Mouse (Mus musculus): ENCODE measurements around the gene Fsip1. TPM values are rescaled to one million over a fixed set of nuclear protein-coding genes. Genes with fewer than 3 reads are reported as not detected.

The Fsip1 gene
- polyA plus RNA-seq, 1 experiment from 2014 or later = 0.19 TPM

DNA sequence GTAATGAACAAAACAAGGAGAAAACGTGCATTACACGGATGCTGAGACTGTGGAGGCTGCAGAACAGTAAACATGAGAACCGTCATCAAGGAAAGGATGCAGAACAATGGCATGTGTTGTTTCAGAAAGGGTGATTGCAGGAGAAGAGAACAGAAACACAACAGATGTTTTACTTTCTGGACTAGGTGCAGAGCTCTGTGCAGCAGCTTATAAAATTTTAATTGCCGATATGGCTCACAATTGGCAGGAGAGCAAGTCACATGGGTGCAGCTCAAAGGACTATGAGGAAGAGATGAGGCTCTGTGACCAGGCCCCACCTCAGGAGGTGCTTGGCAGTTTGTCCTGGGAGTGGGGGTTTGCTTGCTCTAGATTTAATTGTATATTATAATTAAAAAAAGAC, 157.7 kb downstream of the Fsip1 start:
- Histone ChIP-seq H3K9ac (no peak overlapping the region), H3K9me3 (no peaks in the 10 kb centered on the region), H3K4me3 (replicated peaks) (no peak overlapping the region), H3K36me3 (no peaks in the 10 kb centered on the region), H3K4me1 (replicated peaks) (no peaks in the 10 kb centered on the region), H3K27me3 (replicated peaks) (no peaks in the 10 kb centered on the region), H3K4me2 (replicated peaks) (no peak overlapping the region), H3K27ac (no peak overlapping the region)
- ATAC-seq = no peak
- 70% methylated on average over 4 of the region's 4 CpGs for WGBS

DNA sequence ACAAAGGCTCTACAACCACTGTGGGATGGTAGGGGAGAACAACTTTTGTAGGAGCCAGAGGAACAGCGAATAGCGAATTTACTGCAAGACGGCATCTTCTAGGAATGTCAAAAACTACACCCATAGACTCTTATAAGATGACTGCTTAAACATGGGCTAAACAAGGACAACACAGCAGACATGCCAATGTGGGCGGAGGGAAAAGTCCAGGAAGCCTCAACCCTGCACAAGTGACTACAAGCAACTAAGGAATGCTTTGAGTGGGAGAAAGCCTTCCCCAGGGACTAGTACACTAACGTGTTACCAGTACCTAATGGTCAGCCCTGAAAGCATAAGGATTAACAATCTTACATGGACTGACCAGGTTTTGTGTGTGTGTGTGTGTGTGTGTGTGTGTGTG, 165.5 kb downstream of the Fsip1 start:
- WGBS = 87% methylated on average over 5 of the region's 5 CpGs
- no peak overlapping the region for H3K27ac ChIP-seq
- H3K36me3 ChIP-seq = no peaks in the 10 kb centered on the region
- H3K4me1 ChIP-seq (replicated peaks) = no peaks in the 10 kb centered on the region
- H3K9me3 ChIP-seq = no peaks in the 10 kb centered on the region
- no peak overlapping the region for H3K9ac ChIP-seq
- no peak overlapping the region for H3K4me3 ChIP-seq (replicated peaks)
- H3K27me3 ChIP-seq (replicated peaks) = no peaks in the 10 kb centered on the region
- H3K4me2 ChIP-seq (replicated peaks) = no peak overlapping the region
- no peak for ATAC-seq

DNA sequence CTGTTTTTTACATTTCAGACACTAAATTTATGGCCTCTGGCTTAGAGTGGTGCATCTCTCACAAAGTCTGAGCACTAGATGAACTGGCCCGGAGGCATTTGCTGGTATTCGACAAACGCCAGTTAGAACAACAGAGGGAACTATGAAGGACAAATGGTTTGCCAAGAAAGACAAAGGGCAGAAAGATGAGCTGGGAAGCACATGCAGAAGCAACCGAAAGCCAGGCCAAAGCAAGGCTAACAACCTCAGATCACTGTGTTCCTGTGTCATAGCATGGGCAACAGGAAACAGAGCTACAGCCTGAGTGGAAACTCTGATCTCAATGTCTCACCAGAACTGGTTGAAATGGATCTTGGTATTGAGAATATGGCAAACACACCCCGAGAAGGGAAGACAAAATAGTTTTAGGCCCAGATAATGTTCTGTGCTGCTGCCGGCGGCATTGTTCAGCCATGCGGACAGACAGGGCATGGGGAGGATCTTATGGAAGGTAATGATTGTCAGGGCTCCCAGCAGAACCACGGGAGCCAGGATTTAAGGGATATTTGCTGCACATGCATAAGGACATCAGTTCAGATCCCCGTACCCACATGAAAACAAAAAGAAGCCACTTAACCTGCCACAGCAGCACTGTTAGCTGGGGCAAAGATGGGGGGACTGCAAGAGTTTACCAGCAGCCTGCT, 169.6 kb downstream of the Fsip1 start:
- WGBS = 76% methylated on average over 10 of the region's 10 CpGs
- ATAC-seq = no peak
- H3K36me3 ChIP-seq = no peaks in the 10 kb centered on the region
- no peak overlapping the region for H3K27ac ChIP-seq
- no peak overlapping the region for H3K4me2 ChIP-seq (replicated peaks)
- H3K9ac ChIP-seq = no peak overlapping the region
- H3K4me1 ChIP-seq (replicated peaks) = no peaks in the 10 kb centered on the region
- H3K9me3 ChIP-seq = no peaks in the 10 kb centered on the region
- H3K4me3 ChIP-seq (replicated peaks) = no peak overlapping the region
- no peaks in the 10 kb centered on the region for H3K27me3 ChIP-seq (replicated peaks)

DNA sequence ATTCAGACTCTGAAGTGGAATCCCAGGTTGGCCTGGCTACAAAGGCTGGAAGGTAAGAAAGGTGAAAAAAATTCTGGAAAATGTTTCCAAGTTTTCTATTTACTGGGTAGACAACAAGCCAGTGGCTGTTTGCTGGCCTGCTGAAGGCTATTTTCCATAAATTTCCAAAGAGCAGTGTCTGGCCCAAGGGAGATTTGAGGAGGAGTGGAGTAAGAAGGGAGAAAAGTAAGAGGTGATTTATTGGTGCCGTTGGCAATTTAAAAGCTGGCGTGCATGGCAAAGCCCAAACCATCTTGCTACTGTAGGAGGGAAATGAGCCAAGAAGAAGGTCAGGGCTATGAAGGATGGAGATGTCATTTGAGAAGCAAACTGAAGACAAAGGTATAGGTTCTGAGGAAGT, 171.1 kb downstream of the Fsip1 start:
- Histone ChIP-seq H3K36me3 (no peaks in the 10 kb centered on the region), H3K4me3 (replicated peaks) (no peak overlapping the region), H3K27me3 (replicated peaks) (no peaks in the 10 kb centered on the region), H3K27ac (no peak overlapping the region), H3K9me3 (no peaks in the 10 kb centered on the region), H3K4me1 (replicated peaks) (no peaks in the 10 kb centered on the region), H3K9ac (no peak overlapping the region), H3K4me2 (replicated peaks) (no peak overlapping the region)
- WGBS = 85% methylated on average over 2 of the region's 2 CpGs
- ATAC-seq = no peak

DNA sequence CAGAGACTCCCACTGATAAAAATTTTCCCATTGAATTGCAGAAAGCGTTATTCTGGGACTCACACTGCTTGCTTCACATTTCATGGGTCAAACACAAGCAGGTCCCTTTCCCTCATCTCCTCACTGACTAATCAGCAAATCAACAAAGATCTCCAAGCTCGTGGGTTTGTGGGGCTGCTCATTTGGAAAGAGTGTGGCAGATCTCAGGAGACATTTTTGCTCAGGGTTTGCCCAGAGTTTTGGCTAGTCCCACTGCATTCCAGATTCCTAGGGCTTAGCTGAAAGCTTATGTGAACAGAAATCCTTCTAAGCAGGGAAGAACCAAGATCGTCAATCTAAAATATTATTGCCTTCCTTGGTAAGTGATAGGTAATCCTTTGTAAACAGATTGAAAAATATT, 172.1 kb downstream of the Fsip1 start:
- no peaks in the 10 kb centered on the region for H3K36me3 ChIP-seq
- H3K4me3 ChIP-seq (replicated peaks) = no peak overlapping the region
- no peaks in the 10 kb centered on the region for H3K27me3 ChIP-seq (replicated peaks)
- H3K9me3 ChIP-seq = no peaks in the 10 kb centered on the region
- no peaks in the 10 kb centered on the region for H3K4me1 ChIP-seq (replicated peaks)
- WGBS = 67% methylated on average over 3 of the region's 3 CpGs
- no peak for ATAC-seq
- H3K27ac ChIP-seq = no peak overlapping the region
- no peak overlapping the region for H3K4me2 ChIP-seq (replicated peaks)
- no peak overlapping the region for H3K9ac ChIP-seq

DNA sequence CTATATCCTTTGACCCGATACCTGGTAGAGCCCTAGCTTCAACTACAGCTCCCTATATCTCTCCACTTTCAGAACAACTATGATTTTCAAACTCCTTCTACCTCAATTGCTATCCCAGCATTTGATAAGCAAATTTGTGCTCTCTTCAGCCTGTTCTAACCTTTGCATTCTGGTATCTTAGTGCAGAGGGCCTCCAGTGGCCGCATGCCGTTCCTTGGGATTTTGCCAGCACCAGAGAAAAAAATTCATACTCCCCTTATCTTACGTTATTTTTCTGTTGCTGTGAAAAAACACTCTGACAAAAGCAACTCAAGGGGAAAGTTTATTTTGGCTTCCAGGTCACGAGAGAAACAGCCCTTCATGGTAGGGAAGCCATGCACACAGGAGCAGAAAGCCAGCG, 173.1 kb downstream of the Fsip1 start:
- no peak for ATAC-seq
- no peaks in the 10 kb centered on the region for H3K9me3 ChIP-seq
- H3K4me2 ChIP-seq (replicated peaks) = no peak overlapping the region
- WGBS = 81% methylated on average over 6 of the region's 6 CpGs
- H3K27me3 ChIP-seq (replicated peaks) = no peaks in the 10 kb centered on the region
- no peak overlapping the region for H3K9ac ChIP-seq
- no peak overlapping the region for H3K27ac ChIP-seq
- no peaks in the 10 kb centered on the region for H3K36me3 ChIP-seq
- no peak overlapping the region for H3K4me3 ChIP-seq (replicated peaks)
- no peaks in the 10 kb centered on the region for H3K4me1 ChIP-seq (replicated peaks)

DNA sequence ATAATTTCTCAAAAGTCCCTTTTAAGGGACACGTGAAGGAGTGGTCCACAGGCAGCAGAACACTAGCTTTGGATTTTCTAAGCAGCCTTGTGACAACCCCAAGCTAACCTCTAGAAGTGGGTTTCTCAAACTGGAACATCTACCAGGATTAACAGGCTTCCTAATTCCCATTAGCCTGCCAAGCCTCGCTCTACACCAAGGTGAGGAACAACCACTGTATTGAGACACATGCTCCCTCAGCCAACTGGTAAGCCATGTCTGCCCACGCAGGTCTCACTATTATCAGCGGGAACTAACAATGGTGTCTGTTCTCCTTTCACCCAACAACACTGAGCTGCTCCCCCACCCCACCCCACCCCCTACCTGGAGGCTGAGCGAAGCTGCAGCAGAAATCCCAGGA, 175.2 kb downstream of the Fsip1 start:
- H3K36me3 ChIP-seq = no peaks in the 10 kb centered on the region
- no peaks in the 10 kb centered on the region for H3K27me3 ChIP-seq (replicated peaks)
- H3K4me2 ChIP-seq (replicated peaks) = no peak overlapping the region
- WGBS = 79% methylated on average over 5 of the region's 5 CpGs
- no peak overlapping the region for H3K27ac ChIP-seq
- H3K9me3 ChIP-seq = no peaks in the 10 kb centered on the region
- no peak overlapping the region for H3K9ac ChIP-seq
- ATAC-seq = no peak
- no peaks in the 10 kb centered on the region for H3K4me1 ChIP-seq (replicated peaks)
- H3K4me3 ChIP-seq (replicated peaks) = no peak overlapping the region

Other genes starting within 250 kb of the Fsip1 start
- 21.6 and 23.6 TPM in 2 replicates for gene Thbs1, start 145.1 kb downstream of the Fsip1 start, polyA plus RNA-seq (2015; fragmentation: Nextera tagmentation; extraction: Ambion mirVana)
- gene Gpr176, start 116.5 kb upstream of the Fsip1 start, polyA plus RNA-seq (2015; fragmentation: Nextera tagmentation; extraction: Ambion mirVana) = 0.39 and 0.44 TPM in 2 replicates
- gene Eif2ak4, start 131.7 kb upstream of the Fsip1 start, polyA plus RNA-seq (2015; fragmentation: Nextera tagmentation; extraction: Ambion mirVana) = 9.9 and 10.2 TPM in 2 replicates
- 196 and 209 TPM in 2 replicates for gene Srp14, start 222.7 kb upstream of the Fsip1 start, polyA plus RNA-seq (2015; fragmentation: Nextera tagmentation; extraction: Ambion mirVana)

Measured in intestine, embryonic 15.5 days (tissue).